Mouse (Mus musculus) hindbrain, embryonic 14.5 days (tissue): ENCODE measurements around the gene Kcnj16. TPM values are rescaled to one million over a fixed set of nuclear protein-coding genes. Genes with fewer than 3 reads are reported as not detected.

ENCODE experiments used
- ATAC-seq: fragments of 200-750 bp; cut with Nextera tagmentation; 2 replicates; pipeline ENCODE4 v1.8.0; 2017; ENCODE audit warnings: moderate number of reproducible peaks, mild to moderate bottlenecking, moderate TSS enrichment, moderate library complexity; ENCODE audit not compliant: low FRiP score
- DNase-seq: peaks from one replicate; pipeline ENCODE4 v3.0.0-alpha.2; 2015; ENCODE audit warnings: low spot score
- H3K27ac ChIP-seq: fragments of 300-500 bp; sonication (generic); 2 replicates; pipeline ENCODE4 v1.5.1; 2014; ENCODE audit warnings: mild to moderate bottlenecking, moderate library complexity
- H3K27me3 ChIP-seq: fragments of 300-500 bp; sonication (generic); 2 replicates; pipeline ENCODE4 v1.6.1; 2014; ENCODE audit warnings: mild to moderate bottlenecking, low read length, mixed read lengths; ENCODE audit not compliant: control insufficient read depth, insufficient read depth
- H3K36me3 ChIP-seq: fragments of 300-500 bp; sonication (generic); replicated peaks from 2 replicates; pipeline ENCODE4 v1.6.1; 2014; ENCODE audit not compliant: control insufficient read depth, insufficient read depth
- H3K4me1 ChIP-seq: fragments of 300-500 bp; sonication (generic); replicated peaks from 2 replicates; pipeline ENCODE4 v1.6.1; 2014; ENCODE audit warnings: antibody characterized with exemption, low read length, mixed read lengths; ENCODE audit not compliant: control insufficient read depth, insufficient read depth
- H3K4me2 ChIP-seq: fragments of 300-500 bp; sonication (generic); replicated peaks from 2 replicates; pipeline ENCODE4 v1.6.1; 2014; ENCODE audit warnings: mild to moderate bottlenecking, moderate library complexity
- H3K4me3 ChIP-seq: fragments of 300-500 bp; sonication (generic); replicated peaks from 2 replicates; pipeline ENCODE4 v1.5.1; 2014; ENCODE audit warnings: mild to moderate bottlenecking, low read length
- H3K9ac ChIP-seq: fragments of 300-500 bp; sonication (generic); 2 replicates; pipeline ENCODE4 v1.6.1; 2014
- H3K9me3 ChIP-seq: fragments of 300-500 bp; sonication (generic); 2 replicates; pipeline ENCODE4 v1.6.1; 2016; ENCODE audit warnings: low read length; ENCODE audit not compliant: control insufficient read depth
- WGBS: fragments of 180-500 bp; shearing (Covaris S2); extraction: QIAGEN DNeasy Blood & Tissue Kit; methylation state at CpG from one replicate; pipeline ENCODE4 v1.1.7; 2014; 5-methylcytosine and 5-hydroxymethylcytosine counted together
- polyA plus RNA-seq: library from polyadenylated mRNA; unstranded; fragments of >200 nt; fragmentation: Nextera tagmentation; extraction: Ambion mirVana; gene quantifications from 2 replicates; pipeline ENCODE4 v1.2.1, GENCODE M21; 2014

Gene Kcnj16
- polyA plus RNA-seq, 1 experiment from 2014 or later = 2.5 TPM

DNA sequence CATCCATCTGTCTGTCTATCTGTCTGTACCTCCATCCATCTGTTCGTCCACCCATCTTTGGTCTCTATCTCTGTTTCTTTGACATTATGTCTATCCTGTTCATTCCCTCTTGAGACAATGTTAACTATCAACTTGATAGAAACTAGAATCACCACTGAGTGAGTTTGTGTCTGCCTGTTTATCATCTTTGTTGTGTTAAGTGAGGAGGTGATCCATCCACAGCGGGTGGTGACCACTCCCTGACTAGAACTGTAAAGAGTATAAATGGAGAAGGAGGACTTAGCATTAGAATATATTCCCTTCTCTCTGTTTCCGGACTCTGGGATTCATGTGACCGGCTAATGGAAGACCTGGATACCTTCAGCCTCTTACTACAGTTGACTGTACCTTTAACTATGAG lies 75.5 kb downstream of the Kcnj16 start:
- no peak overlapping the region for H3K4me3 ChIP-seq
- H3K4me1 ChIP-seq = no peaks in the 10 kb centered on the region
- H3K27me3 ChIP-seq = no peaks in the 10 kb centered on the region
- DNase-seq (no peak), ATAC-seq (no peak)
- no peak overlapping the region for H3K27ac ChIP-seq
- H3K9me3 ChIP-seq = no peaks in the 10 kb centered on the region
- WGBS = 79% methylated on average over 4 of the region's 4 CpGs
- H3K4me2 ChIP-seq = no peak overlapping the region
- no peaks in the 10 kb centered on the region for H3K36me3 ChIP-seq
- H3K9ac ChIP-seq = no peak overlapping the region

- H3K27ac ChIP-seq = no peak overlapping the region
- no peak for DNase-seq
- H3K27me3 ChIP-seq = no peaks in the 10 kb centered on the region
- no peaks in the 10 kb centered on the region for H3K4me1 ChIP-seq
- H3K4me3 ChIP-seq = no peak overlapping the region
- no peak overlapping the region for H3K4me2 ChIP-seq
- no peaks in the 10 kb centered on the region for H3K36me3 ChIP-seq
- no peaks in the 10 kb centered on the region for H3K9me3 ChIP-seq
- no peak for ATAC-seq
- 91% methylated on average over 3 of the region's 3 CpGs for whole genome bisulfite sequencing
- H3K9ac ChIP-seq = no peak overlapping the region
Measured at GRCm38 (mm10) chr11:111054252-111054651, 86.4 kb downstream of the Kcnj16 start.

DNA sequence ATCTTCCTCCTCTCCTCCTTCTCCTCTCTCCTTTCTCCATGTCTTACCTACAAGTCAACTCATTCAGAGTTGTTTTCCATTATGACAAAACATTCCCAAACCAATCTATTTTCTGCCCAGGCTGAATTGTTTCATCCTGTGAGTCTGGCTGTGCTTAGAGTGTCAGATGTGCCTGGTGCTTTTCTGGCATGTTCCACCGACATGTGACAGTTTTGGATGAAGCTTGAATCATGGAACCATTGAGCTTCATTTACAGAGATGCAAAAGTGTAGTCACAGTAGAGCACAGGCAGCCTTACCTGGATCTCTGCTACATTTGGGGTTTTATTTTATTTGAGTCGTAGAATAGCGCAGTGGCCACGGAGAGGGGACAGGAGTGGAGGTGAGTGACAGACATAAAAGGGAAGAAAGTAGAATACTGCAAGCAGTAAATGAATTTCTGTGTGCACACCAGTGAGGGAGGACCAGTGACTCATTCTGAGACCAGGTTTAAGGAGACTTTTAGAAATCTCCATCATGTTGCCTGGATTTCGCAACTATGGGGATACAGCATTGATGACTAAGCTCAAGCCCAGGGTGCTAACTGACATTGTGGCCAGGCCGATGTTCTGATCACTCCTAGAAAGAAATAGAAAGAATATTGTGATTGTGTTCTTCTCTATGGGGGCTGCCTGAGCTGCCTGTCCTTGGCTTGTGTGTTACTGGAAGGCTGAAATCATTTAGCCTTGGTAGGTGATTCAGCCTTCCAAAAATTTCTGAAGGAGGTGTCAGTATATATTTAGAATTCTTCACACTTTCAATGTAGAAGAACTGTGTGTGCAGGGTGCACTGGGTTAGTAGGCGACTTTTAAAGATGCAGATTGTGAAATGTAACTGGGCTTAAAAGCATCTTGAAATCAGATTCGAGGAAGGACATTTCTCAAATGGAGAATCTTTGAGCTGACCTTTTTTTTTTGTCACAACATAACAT lies 87.3 kb downstream of the Kcnj16 start:
- Histone ChIP-seq H3K36me3 (no peaks in the 10 kb centered on the region), H3K4me1 (no peaks in the 10 kb centered on the region), H3K4me3 (no peak overlapping the region), H3K27me3 (no peaks in the 10 kb centered on the region), H3K4me2 (no peak overlapping the region), H3K9me3 (no peaks in the 10 kb centered on the region), H3K27ac (no peak overlapping the region), H3K9ac (no peak overlapping the region)
- DNase-seq (no peak), ATAC-seq (no peak)
- WGBS = 92% methylated on average over 8 of the region's 8 CpGs

DNA sequence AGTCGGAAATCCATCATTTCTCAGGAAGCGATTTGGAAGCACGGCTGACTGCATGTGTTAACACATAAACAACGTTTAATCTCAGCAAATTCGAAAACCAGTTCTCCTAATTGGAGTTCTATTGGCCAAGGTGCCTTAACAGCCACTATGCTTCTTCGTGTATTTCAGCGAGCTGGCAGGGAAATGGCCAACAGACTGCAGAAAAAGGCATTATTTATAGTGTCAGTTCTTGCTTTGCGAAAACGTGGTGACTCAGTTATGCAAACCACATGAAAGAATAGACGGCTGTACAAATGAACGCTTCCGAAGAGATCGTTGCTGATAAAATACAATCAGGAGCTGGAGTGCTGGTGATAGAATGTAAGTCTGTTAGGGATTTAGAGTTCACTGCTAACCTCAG lies 88.2 kb downstream of the Kcnj16 start:
- ATAC-seq (no peak), DNase-seq (no peak)
- no peaks in the 10 kb centered on the region for H3K4me1 ChIP-seq
- H3K9ac ChIP-seq = no peak overlapping the region
- H3K27me3 ChIP-seq = no peaks in the 10 kb centered on the region
- H3K4me3 ChIP-seq = no peak overlapping the region
- H3K27ac ChIP-seq = no peak overlapping the region
- H3K4me2 ChIP-seq = no peak overlapping the region
- H3K36me3 ChIP-seq = no peaks in the 10 kb centered on the region
- no peaks in the 10 kb centered on the region for H3K9me3 ChIP-seq
- 76% methylated on average over 13 of the region's 13 CpGs for WGBS

- Histone ChIP-seq H3K9me3 (no peaks in the 10 kb centered on the region), H3K4me3 (no peak overlapping the region), H3K36me3 (no peaks in the 10 kb centered on the region), H3K9ac (no peak overlapping the region), H3K27ac (no peak overlapping the region), H3K4me1 (no peaks in the 10 kb centered on the region), H3K27me3 (no peaks in the 10 kb centered on the region), H3K4me2 (no peak overlapping the region)
- ATAC-seq (no peak), DNase-seq (no peak)
- 97% methylated on average over 4 of the region's 4 CpGs for WGBS
Measured at GRCm38 (mm10) chr11:111057435-111057834, 89.6 kb downstream of the Kcnj16 start.

- H3K9ac ChIP-seq = no peak overlapping the region
- no peaks in the 10 kb centered on the region for H3K27me3 ChIP-seq
- H3K27ac ChIP-seq = no peak overlapping the region
- H3K4me1 ChIP-seq = no peaks in the 10 kb centered on the region; the same call in 1 of the 2 replicates
- H3K36me3 ChIP-seq = no peaks in the 10 kb centered on the region
- H3K9me3 ChIP-seq = no peaks in the 10 kb centered on the region
- DNase-seq = no peak
- H3K4me2 ChIP-seq = no peak overlapping the region
- no peak for ATAC-seq
- H3K4me3 ChIP-seq = no peak overlapping the region
Measured at GRCm38 (mm10) chr11:111059440-111059839, 91.6 kb downstream of the Kcnj16 start.

DNA sequence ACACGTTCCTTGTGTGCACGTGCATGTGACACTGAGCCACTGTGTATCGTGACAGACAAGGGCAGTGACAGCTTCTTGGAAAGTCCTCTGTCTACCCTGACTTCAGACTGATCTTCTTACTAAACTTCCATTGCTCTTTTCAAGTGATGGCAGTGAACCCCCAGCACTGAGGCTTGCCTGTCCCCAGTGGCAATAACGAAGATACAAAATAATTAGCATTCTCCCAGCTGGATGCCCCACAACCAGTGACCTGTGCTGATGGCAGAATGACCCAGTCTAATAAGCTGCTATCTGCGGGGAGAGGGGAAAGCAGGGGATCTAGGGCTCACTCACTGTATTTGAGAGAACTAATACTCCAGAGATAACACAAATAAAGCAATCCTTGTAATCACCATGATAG lies 92.4 kb downstream of the Kcnj16 start:
- H3K27me3 ChIP-seq = no peaks in the 10 kb centered on the region
- WGBS = 41% methylated on average over 5 of the region's 5 CpGs
- no peak for DNase-seq
- no peak overlapping the region for H3K4me2 ChIP-seq
- no peaks in the 10 kb centered on the region for H3K36me3 ChIP-seq
- H3K4me3 ChIP-seq = no peak overlapping the region
- H3K27ac ChIP-seq = no peak overlapping the region
- no peaks in the 10 kb centered on the region for H3K9me3 ChIP-seq
- no peak for ATAC-seq
- H3K4me1 ChIP-seq = no peaks in the 10 kb centered on the region; the same call in 1 of the 2 replicates
- no peak overlapping the region for H3K9ac ChIP-seq

DNA sequence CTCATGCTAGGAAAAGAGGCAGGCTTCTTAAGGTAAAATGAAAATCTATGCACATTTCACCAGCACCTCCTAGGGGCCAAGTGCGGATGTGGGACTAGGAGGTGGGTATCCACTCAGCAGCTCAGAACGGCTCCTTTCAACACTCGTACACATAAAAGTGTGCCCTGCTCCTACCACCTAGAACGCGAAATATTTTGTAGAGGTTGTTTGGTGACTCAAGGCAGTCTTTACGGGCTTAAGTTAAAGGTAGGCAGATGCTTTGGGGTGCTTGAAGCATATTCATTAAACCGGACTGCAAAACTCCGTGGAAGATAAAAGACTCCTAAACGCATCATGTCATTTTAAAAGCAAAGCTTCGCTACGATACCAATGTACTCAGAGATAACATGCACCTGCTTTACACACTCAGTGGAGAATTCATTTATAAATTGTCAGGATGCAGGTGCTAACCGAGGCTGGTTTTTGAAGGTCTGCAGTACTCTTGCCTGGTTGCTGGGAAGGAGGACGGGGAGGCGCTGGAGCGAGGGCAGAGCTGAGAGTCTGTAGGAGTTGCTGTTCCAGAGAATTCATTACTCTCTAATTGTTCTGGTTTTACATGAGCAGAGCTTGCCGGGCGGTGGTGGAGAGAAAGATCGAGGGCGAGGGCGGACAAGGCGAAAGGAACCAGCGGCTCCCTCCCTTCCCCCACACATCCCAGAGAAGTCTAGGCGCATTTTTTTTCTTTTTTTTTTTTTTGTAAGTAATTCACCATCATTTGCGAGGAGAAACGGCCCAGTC lies 97.1 kb downstream of the Kcnj16 start:
- DNase-seq (peak; percentile 79), ATAC-seq (no peak; the same call in 1 of the 2 replicates)
- WGBS = under 1% methylated on average over 25 of the region's 25 CpGs
- no peaks in the 10 kb centered on the region for H3K36me3 ChIP-seq
- H3K4me3 ChIP-seq = peak overlapping the region; percentile 55
- peak overlapping the region; percentile 87 for H3K4me2 ChIP-seq
- H3K4me1 ChIP-seq = peaks cover 9% of the 10 kb centered on the region; the same call in 1 of the 2 replicates
- no peaks in the 10 kb centered on the region for H3K9me3 ChIP-seq
- H3K27ac ChIP-seq = peak overlapping the region; percentile 43; the same call in 1 of the 2 replicates
- peak overlapping the region; percentile 53; the same call in 1 of the 2 replicates for H3K9ac ChIP-seq
- peaks cover 15% of the 10 kb centered on the region; the same call in 1 of the 2 replicates for H3K27me3 ChIP-seq

DNA sequence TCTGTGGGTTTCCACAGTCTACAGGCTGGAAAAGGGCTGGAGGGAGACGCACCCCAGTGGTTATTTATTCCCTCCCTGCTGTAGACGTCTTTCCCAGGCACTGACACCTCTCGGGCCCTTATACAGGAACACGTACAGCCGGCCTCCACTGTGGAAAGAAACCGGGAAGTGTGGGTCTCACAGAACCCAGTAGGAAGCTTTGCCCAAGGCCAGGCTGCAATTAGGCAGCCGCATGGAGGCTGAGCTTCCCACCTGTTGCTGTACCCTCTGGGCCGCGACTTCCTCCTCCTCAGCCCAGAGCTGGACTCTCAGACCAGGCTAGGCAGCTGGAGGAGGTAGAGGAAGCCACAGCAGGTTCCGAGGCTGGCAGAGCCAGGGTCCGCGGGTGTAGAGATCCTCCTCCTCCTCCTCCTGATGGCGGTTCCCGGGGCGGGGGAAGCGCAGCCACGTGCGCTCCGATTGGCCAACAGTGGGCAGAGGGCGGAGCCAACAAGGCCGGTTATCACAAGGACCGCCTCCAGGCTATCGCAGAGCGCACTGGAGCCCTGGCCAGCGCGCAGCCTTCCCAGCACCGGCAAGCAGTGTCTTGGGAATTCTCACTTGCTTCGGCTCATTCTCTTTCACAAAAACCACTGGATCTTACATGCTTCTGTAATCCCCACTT lies 97.9 kb downstream of the Kcnj16 start, which contains the start of gene Kcnj2:
Kcnj2 (plus strand) TSS at position 530 of the 664 bp plus-strand sequence.
- peak within 1 kb of the TSS; percentile 53; the same call in 1 of the 2 replicates for H3K9ac ChIP-seq
- H3K4me1 ChIP-seq = peaks cover 9% of the 10 kb centered on the region; the same call in 1 of the 2 replicates
- H3K36me3 ChIP-seq = no peaks in the 10 kb centered on the region
- no peaks in the 10 kb centered on the region for H3K9me3 ChIP-seq
- DNase-seq (peak; percentile 89), ATAC-seq (peak; percentile 98)
- H3K4me3 ChIP-seq = peak within 1 kb of the TSS; percentile 55
- peak within 1 kb of the TSS; percentile 87 for H3K4me2 ChIP-seq
- H3K27ac ChIP-seq = peak within 1 kb of the TSS; percentile 43
- peaks cover 15% of the 10 kb centered on the region; the same call in 1 of the 2 replicates for H3K27me3 ChIP-seq
- under 1% methylated on average over 28 of the region's 28 CpGs for WGBS
